Mouse (Mus musculus) midbrain, embryonic 11.5 days (tissue): ENCODE data around the gene Cyp2t4. TPM values are rescaled to one million over a fixed set of nuclear protein-coding genes. Genes with fewer than 3 reads are reported as not detected.

ENCODE experiments used
- ATAC-seq: fragments of 200-750 bp; cut with Nextera tagmentation; 2 replicates; pipeline ENCODE4 v1.8.0; 2017; ENCODE audit warnings: moderate TSS enrichment, moderate library complexity; ENCODE audit not compliant: low FRiP score
- DNase-seq: peaks from one replicate; pipeline ENCODE4 v3.0.0; 2015; ENCODE audit warnings: low spot score; ENCODE audit errors: missing footprints
- H3K27ac ChIP-seq: fragments of 300-500 bp; sonication (generic); 2 replicates; pipeline ENCODE4 v1.5.1; 2014; ENCODE audit warnings: low read depth, low read length
- H3K27me3 ChIP-seq: fragments of 300-500 bp; sonication (generic); 2 replicates; pipeline ENCODE4 v1.6.1; 2014; ENCODE audit warnings: mild to moderate bottlenecking, low read length, moderate library complexity, mixed read lengths; ENCODE audit not compliant: control insufficient read depth, insufficient read depth
- H3K36me3 ChIP-seq: fragments of 300-500 bp; sonication (generic); 2 replicates; pipeline ENCODE4 v1.6.1; 2014; ENCODE audit warnings: mild to moderate bottlenecking, low read length, moderate library complexity, mixed read lengths; ENCODE audit not compliant: control insufficient read depth, insufficient read depth
- H3K4me1 ChIP-seq: fragments of 300-500 bp; sonication (generic); 2 replicates; pipeline ENCODE4 v1.6.1; 2014; ENCODE audit warnings: low read length; ENCODE audit not compliant: control insufficient read depth, insufficient read depth
- H3K4me2 ChIP-seq: fragments of 300-500 bp; sonication (generic); 2 replicates; pipeline ENCODE4 v1.6.1; 2014; ENCODE audit warnings: mild to moderate bottlenecking, moderate library complexity
- H3K4me3 ChIP-seq: fragments of 300-500 bp; sonication (generic); 2 replicates; pipeline ENCODE4 v1.5.1; 2014; ENCODE audit warnings: low read depth, low read length
- H3K9ac ChIP-seq: fragments of 300-500 bp; sonication (generic); 2 replicates; pipeline ENCODE4 v1.6.1; 2014; ENCODE audit warnings: low read length
- H3K9me3 ChIP-seq: fragments of 300-500 bp; sonication (generic); 2 replicates; pipeline ENCODE4 v1.6.1; 2016; ENCODE audit warnings: low read length; ENCODE audit not compliant: control insufficient read depth
- WGBS: fragments of 180-500 bp; shearing (Covaris S2); extraction: QIAGEN DNeasy Blood & Tissue Kit; methylation state at CpG from one replicate; pipeline ENCODE4 v1.1.7; 2014; 5-methylcytosine and 5-hydroxymethylcytosine counted together
- polyA plus RNA-seq: library from polyadenylated mRNA; unstranded; fragments of >200 nt; fragmentation: Nextera tagmentation; extraction: Ambion mirVana; gene quantifications from 2 replicates; pipeline ENCODE4 v1.2.1, GENCODE M21; 2014

The Cyp2t4 gene
- polyA plus RNA-seq, 1 experiment from 2014 or later, result 0.11 TPM

GRCm38 (mm10) chr7:27174896-27175295 is 21.4 kb downstream of the Cyp2t4 start:
- Histone ChIP-seq H3K9ac (no peak overlapping the region), H3K4me1 (peaks cover 6% of the 10 kb centered on the region), H3K4me2 (no peak overlapping the region), H3K9me3 (no peaks in the 10 kb centered on the region), H3K27ac (no peak overlapping the region), H3K36me3 (no peaks in the 10 kb centered on the region), H3K27me3 (no peaks in the 10 kb centered on the region), H3K4me3 (no peak overlapping the region)
- 97% methylated on average over 7 of the region's 7 CpGs for WGBS
- ATAC-seq (no peak), DNase-seq (no peak)

- no peaks in the 10 kb centered on the region for H3K36me3 ChIP-seq
- H3K27ac ChIP-seq, result peak overlapping the region; percentile 87
- ATAC-seq, result peak; percentile 8; the same call in 1 of the 2 replicates
- peaks cover 8% of the 10 kb centered on the region for H3K4me1 ChIP-seq
- H3K9ac ChIP-seq, result peak overlapping the region; percentile 66
- peak overlapping the region; percentile 72 for H3K4me3 ChIP-seq
- WGBS, result 31% methylated on average over 4 of the region's 4 CpGs
- no peaks in the 10 kb centered on the region for H3K9me3 ChIP-seq
- H3K4me2 ChIP-seq, result peak overlapping the region; percentile 44
- DNase-seq, result no peak
- H3K27me3 ChIP-seq, result no peaks in the 10 kb centered on the region
Observed at GRCm38 (mm10) chr7:27177942-27178323, 24.4 kb downstream of the Cyp2t4 start.

- Histone ChIP-seq H3K27me3 (no peaks in the 10 kb centered on the region), H3K4me2 (peak within 1 kb of the TSS; percentile 50), H3K4me1 (peaks cover 8% of the 10 kb centered on the region), H3K9me3 (no peaks in the 10 kb centered on the region), H3K4me3 (peak within 1 kb of the TSS; percentile 72), H3K9ac (peak within 1 kb of the TSS; percentile 66), H3K36me3 (no peaks in the 10 kb centered on the region), H3K27ac (peak within 1 kb of the TSS; percentile 87)
- ATAC-seq, result peak; percentile 98
- under 1% methylated on average over 53 of the region's 53 CpGs for WGBS
- peak; percentile 99 for DNase-seq
Observed at GRCm38 (mm10) chr7:27178324-27179216, 25.1 kb downstream of the Cyp2t4 start, which contains the start of gene Rab4b. Gene Rab4b, minus strand, starts transcription at chr7:27178896.

GRCm38 (mm10) chr7:27179217-27179918 is 25.9 kb downstream of the Cyp2t4 start:
- H3K36me3 ChIP-seq, result no peaks in the 10 kb centered on the region; the same call in 1 of the 2 replicates
- no peaks in the 10 kb centered on the region for H3K27me3 ChIP-seq
- peak overlapping the region; percentile 58 for H3K9ac ChIP-seq
- H3K4me2 ChIP-seq, result peak overlapping the region; percentile 50
- peaks cover 8% of the 10 kb centered on the region for H3K4me1 ChIP-seq
- no peaks in the 10 kb centered on the region for H3K9me3 ChIP-seq
- no peak for DNase-seq
- ATAC-seq, result no peak
- H3K27ac ChIP-seq, result peak overlapping the region; percentile 69
- 48% methylated on average over 16 of the region's 16 CpGs for WGBS
- peak overlapping the region; percentile 72 for H3K4me3 ChIP-seq

GRCm38 (mm10) chr7:27180036-27180435 is 26.5 kb downstream of the Cyp2t4 start:
- Histone ChIP-seq H3K36me3 (peaks cover 5% of the 10 kb centered on the region), H3K4me1 (peaks cover 8% of the 10 kb centered on the region), H3K9ac (no peak overlapping the region), H3K4me2 (no peak overlapping the region), H3K9me3 (no peaks in the 10 kb centered on the region), H3K27ac (no peak overlapping the region), H3K27me3 (no peaks in the 10 kb centered on the region), H3K4me3 (no peak overlapping the region)
- WGBS, result 58% methylated on average over 5 of the region's 5 CpGs
- ATAC-seq (no peak), DNase-seq (peak; percentile 41)

DNA sequence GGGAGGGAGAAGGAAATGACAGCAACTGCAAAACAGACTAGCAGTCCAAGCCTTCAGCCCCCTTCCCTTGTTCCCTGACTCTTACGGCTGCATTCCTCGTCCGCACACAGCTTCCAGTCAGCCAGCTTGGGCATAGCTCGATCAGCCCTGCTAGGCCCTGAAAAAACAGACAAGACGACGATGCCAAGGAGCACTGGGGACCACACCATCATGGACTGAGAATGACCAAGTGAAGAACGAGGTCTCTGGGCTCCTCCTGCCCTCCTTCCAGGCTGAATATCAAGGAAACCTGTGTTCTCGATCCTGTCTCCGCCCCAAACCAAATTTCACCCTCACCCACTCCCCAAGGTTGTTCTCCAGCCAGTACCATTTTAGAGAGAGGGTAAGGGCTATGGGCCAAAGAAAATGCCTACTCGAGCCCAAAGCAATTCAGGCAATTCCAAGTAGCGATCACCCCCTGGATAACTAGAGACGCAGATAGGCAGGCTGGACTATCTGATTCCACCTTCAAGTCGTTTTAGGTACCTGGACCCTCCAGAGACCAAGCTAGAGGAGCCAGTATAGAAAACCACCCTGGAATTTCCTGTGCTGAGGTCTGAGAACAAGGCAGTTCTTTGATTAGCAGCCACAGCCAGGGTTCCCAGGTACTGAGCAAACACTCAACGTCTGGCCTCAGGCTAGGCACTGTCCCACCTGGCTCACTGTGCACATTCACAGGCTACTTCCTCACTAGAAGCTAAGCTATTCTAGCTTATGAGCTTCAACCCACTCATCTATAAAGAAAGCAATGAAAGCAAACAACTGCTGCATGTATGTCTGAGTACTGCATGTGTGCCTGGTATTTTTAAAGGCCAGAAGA is 27.6 kb downstream of the Cyp2t4 start, which contains the start of the genes Gm21983 and Mia:
Gm21983 (minus strand) TSS at position 250 of the 859 bp plus-strand sequence.
Mia (minus strand) TSS at position 321 of the 859 bp plus-strand sequence.
- WGBS, result 70% methylated on average over 14 of the region's 14 CpGs
- DNase-seq (peak; percentile 44), ATAC-seq (no peak)
- Histone ChIP-seq H3K9me3 (no peaks in the 10 kb centered on the region), H3K36me3 (peaks cover 14% of the 10 kb centered on the region), H3K4me1 (peaks cover 8% of the 10 kb centered on the region), H3K27me3 (no peaks in the 10 kb centered on the region), H3K4me2 (no peak within 1 kb of the TSS), H3K9ac (no peak within 1 kb of the TSS), H3K27ac (no peak within 1 kb of the TSS), H3K4me3 (no peak within 1 kb of the TSS)

DNA sequence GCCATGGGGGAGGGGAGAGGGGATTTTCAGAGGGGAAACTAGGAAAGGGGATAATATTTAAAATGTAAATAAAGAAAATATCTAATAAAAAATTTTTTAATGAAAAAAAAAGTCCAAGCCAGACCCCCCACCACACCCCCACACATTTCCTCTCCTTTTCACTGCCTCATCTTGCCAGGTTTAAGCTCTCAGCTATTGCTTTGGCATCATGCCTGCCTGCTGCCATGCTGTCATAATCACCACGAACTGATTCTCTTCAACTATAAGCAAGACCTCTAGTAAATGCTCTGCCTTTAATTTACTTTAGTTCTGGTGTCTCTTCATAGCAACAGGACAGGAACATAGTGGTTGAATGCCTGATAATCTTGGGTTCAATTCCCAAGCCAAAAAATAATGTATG is 29.0 kb downstream of the Cyp2t4 start:
- no peak overlapping the region for H3K4me2 ChIP-seq

GRCm38 (mm10) chr7:27184964-27185363 is 31.4 kb downstream of the Cyp2t4 start:
- H3K4me1 ChIP-seq, result peaks cover 2% of the 10 kb centered on the region; the same call in 1 of the 2 replicates
- no peak overlapping the region for H3K27ac ChIP-seq
- no peak overlapping the region for H3K9ac ChIP-seq
- H3K4me3 ChIP-seq, result no peak overlapping the region
- WGBS, result 76% methylated on average over 3 of the region's 3 CpGs
- H3K4me2 ChIP-seq, result no peak overlapping the region
- DNase-seq, result peak; percentile 94
- H3K36me3 ChIP-seq, result peaks cover 40% of the 10 kb centered on the region
- ATAC-seq, result no peak
- H3K27me3 ChIP-seq, result no peaks in the 10 kb centered on the region
- H3K9me3 ChIP-seq, result no peaks in the 10 kb centered on the region

More for the DNA sequence above, 29.0 kb downstream of the Cyp2t4 start:
- DNase-seq (no peak), ATAC-seq (no peak)
- Histone ChIP-seq H3K9me3 (no peaks in the 10 kb centered on the region), H3K4me1 (peaks cover 8% of the 10 kb centered on the region), H3K4me3 (no peak overlapping the region), H3K27me3 (no peaks in the 10 kb centered on the region), H3K9ac (no peak overlapping the region), H3K36me3 (peaks cover 20% of the 10 kb centered on the region), H3K27ac (no peak overlapping the region)
- 97% methylated on average over 1 of the region's 1 CpGs for WGBS
